Mouse (Mus musculus) intestine, embryonic 16.5 days (tissue): ENCODE results near the gene Dscaml1. TPM values are rescaled to one million over a fixed set of nuclear protein-coding genes. Genes with fewer than 3 reads are reported as not detected.

Experiments used
- ATAC-seq: fragments of 200-750 bp; cut with Nextera tagmentation; 2 replicates; pipeline ENCODE4 v1.8.0; 2017; ENCODE audit warnings: moderate TSS enrichment, moderate library complexity
- H3K27ac ChIP-seq: fragments of 300-500 bp; sonication (generic); 2 replicates; pipeline ENCODE4 v1.5.1; 2014; ENCODE audit warnings: mild to moderate bottlenecking, low read length
- H3K27me3 ChIP-seq: fragments of 300-500 bp; sonication (generic); replicated peaks from 2 replicates; pipeline ENCODE4 v1.6.1; 2014; ENCODE audit warnings: low read length, control low read depth, mixed read lengths; ENCODE audit not compliant: control insufficient read depth, insufficient read depth
- H3K36me3 ChIP-seq: fragments of 300-500 bp; sonication (generic); 2 replicates; pipeline ENCODE4 v1.6.1; 2014; ENCODE audit warnings: low read length, control low read depth; ENCODE audit not compliant: control insufficient read depth, insufficient read depth
- H3K4me1 ChIP-seq: fragments of 300-500 bp; sonication (generic); 2 replicates; pipeline ENCODE4 v1.6.1; 2014; ENCODE audit warnings: low read length, control low read depth, mixed read lengths; ENCODE audit not compliant: control insufficient read depth, insufficient read depth
- H3K4me2 ChIP-seq: fragments of 300-500 bp; sonication (generic); 2 replicates; pipeline ENCODE4 v1.6.1; 2014; ENCODE audit warnings: low read depth, low read length, control low read depth
- H3K4me3 ChIP-seq: fragments of 300-500 bp; sonication (generic); 2 replicates; pipeline ENCODE4 v1.5.1; 2014; ENCODE audit warnings: mild to moderate bottlenecking, low read length
- H3K9ac ChIP-seq: fragments of 300-500 bp; sonication (generic); 2 replicates; pipeline ENCODE4 v1.6.1; 2014; ENCODE audit warnings: low read depth, low read length
- H3K9me3 ChIP-seq: fragments of 300-500 bp; sonication (generic); 2 replicates; pipeline ENCODE4 v1.6.1; 2016; ENCODE audit warnings: low read length, control low read depth; ENCODE audit not compliant: control insufficient read depth
- WGBS: fragments of 180-500 bp; shearing (Covaris S2); extraction: QIAGEN DNeasy Blood & Tissue Kit; methylation state at CpG from one replicate; pipeline ENCODE4 v1.1.7; 2014; 5-methylcytosine and 5-hydroxymethylcytosine counted together
- polyA plus RNA-seq: library from polyadenylated mRNA; unstranded; fragments of >200 nt; fragmentation: Nextera tagmentation; extraction: Ambion mirVana; gene quantifications from 2 replicates; pipeline ENCODE4 v1.2.1, GENCODE M21; 2015

Gene Dscaml1
- polyA plus RNA-seq, 1 experiment from 2014 or later, result 0.33 TPM

- WGBS, result 30% methylated on average over 2 of the region's 2 CpGs
- Histone ChIP-seq H3K36me3 (no peaks in the 10 kb centered on the region), H3K4me3 (no peak overlapping the region), H3K27me3 (no peaks in the 10 kb centered on the region), H3K27ac (no peak overlapping the region), H3K4me1 (0 out of 2 replicates have a peak, but pooled peaks cover 5% of the 10 kb centered on the region), H3K9me3 (no peaks in the 10 kb centered on the region), H3K9ac (no peak overlapping the region), H3K4me2 (no peak overlapping the region)
- no peak for ATAC-seq
These were observed 206.6 kb downstream of the Dscaml1 start for GRCm38 (mm10) chr9:45633036-45633435.

GRCm38 (mm10) chr9:45634978-45635377, 208.6 kb downstream of the Dscaml1 start:
- H3K4me1 ChIP-seq, result 0 out of 2 replicates have a peak, but pooled peaks cover 5% of the 10 kb centered on the region
- WGBS, result 57% methylated on average over 4 of the region's 4 CpGs

GRCm38 (mm10) chr9:45637346-45637745, 210.9 kb downstream of the Dscaml1 start:
- no peak for ATAC-seq
- WGBS, result 54% methylated on average over 1 of the region's 1 CpGs
- no peak overlapping the region for H3K9ac ChIP-seq

More at GRCm38 (mm10) chr9:45634978-45635377, 208.6 kb downstream of the Dscaml1 start:
- no peak overlapping the region for H3K4me2 ChIP-seq
- H3K9ac ChIP-seq, result no peak overlapping the region
- no peak overlapping the region for H3K27ac ChIP-seq
- no peak for ATAC-seq
- H3K27me3 ChIP-seq, result no peaks in the 10 kb centered on the region
- H3K9me3 ChIP-seq, result no peaks in the 10 kb centered on the region
- no peaks in the 10 kb centered on the region for H3K36me3 ChIP-seq
- H3K4me3 ChIP-seq, result no peak overlapping the region

GRCm38 (mm10) chr9:45638184-45638917, 211.9 kb downstream of the Dscaml1 start:
- 75% methylated on average over 6 of the region's 6 CpGs for WGBS

More at GRCm38 (mm10) chr9:45637346-45637745, 210.9 kb downstream of the Dscaml1 start:
- H3K4me1 ChIP-seq, result 0 out of 2 replicates have a peak, but pooled peaks cover 5% of the 10 kb centered on the region
- no peaks in the 10 kb centered on the region for H3K27me3 ChIP-seq
- H3K36me3 ChIP-seq, result no peaks in the 10 kb centered on the region
- no peak overlapping the region for H3K4me3 ChIP-seq
- H3K9me3 ChIP-seq, result no peaks in the 10 kb centered on the region
- H3K4me2 ChIP-seq, result no peak overlapping the region
- no peak overlapping the region for H3K27ac ChIP-seq

GRCm38 (mm10) chr9:45644833-45645388, 218.5 kb downstream of the Dscaml1 start:
- H3K4me3 ChIP-seq, result no peak overlapping the region
- H3K9me3 ChIP-seq, result no peaks in the 10 kb centered on the region
- H3K4me2 ChIP-seq, result no peak overlapping the region
- no peaks in the 10 kb centered on the region for H3K4me1 ChIP-seq
- no peaks in the 10 kb centered on the region for H3K36me3 ChIP-seq
- WGBS, result 74% methylated on average over 6 of the region's 6 CpGs
- H3K27ac ChIP-seq, result no peak overlapping the region
- ATAC-seq, result no peak
- H3K27me3 ChIP-seq, result no peaks in the 10 kb centered on the region
- no peak overlapping the region for H3K9ac ChIP-seq

More at GRCm38 (mm10) chr9:45638184-45638917, 211.9 kb downstream of the Dscaml1 start:
- ATAC-seq, result no peak
- Histone ChIP-seq H3K4me1 (no peaks in the 10 kb centered on the region), H3K9ac (no peak overlapping the region), H3K9me3 (no peaks in the 10 kb centered on the region), H3K36me3 (no peaks in the 10 kb centered on the region), H3K27ac (no peak overlapping the region), H3K4me3 (no peak overlapping the region), H3K27me3 (no peaks in the 10 kb centered on the region), H3K4me2 (no peak overlapping the region)

- no peak overlapping the region for H3K27ac ChIP-seq
- no peak for ATAC-seq
- H3K4me2 ChIP-seq, result no peak overlapping the region
- no peak overlapping the region for H3K9ac ChIP-seq
- H3K9me3 ChIP-seq, result no peaks in the 10 kb centered on the region
- H3K4me3 ChIP-seq, result no peak overlapping the region
- H3K4me1 ChIP-seq, result no peaks in the 10 kb centered on the region
- whole genome bisulfite sequencing, result 56% methylated on average over 6 of the region's 6 CpGs
- no peaks in the 10 kb centered on the region for H3K27me3 ChIP-seq
- no peaks in the 10 kb centered on the region for H3K36me3 ChIP-seq
These were observed 219.1 kb downstream of the Dscaml1 start for GRCm38 (mm10) chr9:45645526-45645925.

GRCm38 (mm10) chr9:45651078-45651809, 224.8 kb downstream of the Dscaml1 start:
- no peaks in the 10 kb centered on the region for H3K27me3 ChIP-seq
- H3K27ac ChIP-seq, result no peak overlapping the region
- no peaks in the 10 kb centered on the region for H3K9me3 ChIP-seq
- H3K9ac ChIP-seq, result no peak overlapping the region
- no peaks in the 10 kb centered on the region for H3K36me3 ChIP-seq
- H3K4me1 ChIP-seq, result no peaks in the 10 kb centered on the region
- no peak overlapping the region for H3K4me2 ChIP-seq
- WGBS, result 70% methylated on average over 13 of the region's 13 CpGs
- ATAC-seq, result no peak
- H3K4me3 ChIP-seq, result no peak overlapping the region

GRCm38 (mm10) chr9:45651810-45652177, 225.4 kb downstream of the Dscaml1 start:
- no peak overlapping the region for H3K27ac ChIP-seq
- ATAC-seq, result no peak
- 67% methylated on average over 3 of the region's 3 CpGs for WGBS

More at GRCm38 (mm10) chr9:45651810-45652177, 225.4 kb downstream of the Dscaml1 start:
- no peak overlapping the region for H3K9ac ChIP-seq
- H3K27me3 ChIP-seq, result no peaks in the 10 kb centered on the region
- H3K4me1 ChIP-seq, result no peaks in the 10 kb centered on the region
- no peak overlapping the region for H3K4me3 ChIP-seq
- H3K4me2 ChIP-seq, result no peak overlapping the region
- H3K36me3 ChIP-seq, result no peaks in the 10 kb centered on the region
- no peaks in the 10 kb centered on the region for H3K9me3 ChIP-seq
